Mouse (Mus musculus): ENCODE results near the gene Trio. TPM values are rescaled to one million over a fixed set of nuclear protein-coding genes. Genes with fewer than 3 reads are reported as not detected.

Trio gene
- polyA plus RNA-seq, 3 experiments from 2014 or later = 3.1 to 9.4 (median 9.0) TPM

DNA sequence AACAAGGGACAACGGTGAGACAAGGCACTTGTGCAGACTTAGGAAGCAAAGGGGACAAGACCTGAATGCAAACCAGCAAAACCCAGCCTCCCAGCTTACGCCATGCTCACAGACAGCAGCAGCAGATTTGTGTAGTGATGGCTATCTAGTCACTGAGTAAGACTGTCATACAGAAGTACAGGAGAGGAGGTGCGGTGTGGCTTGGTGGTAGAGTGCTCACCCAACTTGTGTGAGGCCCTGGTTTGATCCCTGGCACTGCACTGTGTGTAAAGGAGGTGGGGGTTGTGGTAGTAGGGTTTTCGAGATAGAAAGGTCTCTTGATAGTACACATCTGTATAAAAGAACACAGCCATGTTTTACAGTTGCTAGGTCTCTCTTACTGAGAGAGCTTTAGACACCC is 198.8 kb downstream of the Trio start:
- ATAC-seq = no peak

DNA sequence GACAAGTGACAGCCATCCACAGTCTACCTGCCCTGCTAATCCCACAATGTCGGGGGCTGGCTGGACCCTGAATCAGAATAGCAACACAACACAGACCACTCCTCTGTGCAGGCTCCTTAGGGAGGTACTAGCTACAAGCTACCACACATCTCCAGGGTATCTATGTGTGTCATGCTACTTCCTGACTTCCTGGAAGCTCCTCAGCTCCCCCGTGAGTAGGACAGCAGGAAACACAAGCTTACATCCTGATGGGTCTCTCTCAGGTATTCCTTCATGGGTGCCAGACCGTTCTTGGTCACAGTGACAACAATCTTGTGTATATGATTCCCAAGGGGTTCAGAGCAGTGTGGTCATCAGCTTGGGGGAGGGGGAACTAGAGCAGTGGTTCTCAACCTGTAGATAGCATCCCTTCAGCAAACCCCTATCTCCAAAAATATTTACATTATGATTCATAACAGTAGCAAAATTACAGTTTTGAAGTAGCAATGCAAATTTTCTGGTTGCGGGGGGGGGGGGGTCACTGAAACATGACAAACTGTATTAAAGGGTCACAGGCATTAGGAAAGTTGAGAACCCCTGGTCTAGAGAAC is 199.5 kb downstream of the Trio start:
- ATAC-seq = peak; percentile 54

DNA sequence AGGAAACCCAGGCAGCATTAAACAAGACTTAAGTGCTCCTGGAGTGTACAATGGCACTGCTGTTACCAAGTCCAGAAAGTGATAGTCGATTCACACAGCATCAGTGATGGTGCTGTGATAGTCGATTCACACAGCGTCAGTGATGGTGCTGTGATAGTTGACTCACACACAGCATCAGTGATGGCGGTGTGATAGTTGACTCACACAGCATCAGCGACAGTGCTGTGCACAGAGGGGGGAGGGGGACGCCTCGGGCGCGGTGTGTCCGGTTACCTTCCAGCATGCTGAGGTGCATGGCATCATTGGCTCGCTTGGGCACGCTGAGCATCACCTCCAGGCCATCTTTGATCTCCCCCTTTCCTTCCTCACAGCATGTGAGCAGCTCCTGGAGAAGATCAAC is 200.3 kb downstream of the Trio start:
- ATAC-seq = peak; percentile 18

DNA sequence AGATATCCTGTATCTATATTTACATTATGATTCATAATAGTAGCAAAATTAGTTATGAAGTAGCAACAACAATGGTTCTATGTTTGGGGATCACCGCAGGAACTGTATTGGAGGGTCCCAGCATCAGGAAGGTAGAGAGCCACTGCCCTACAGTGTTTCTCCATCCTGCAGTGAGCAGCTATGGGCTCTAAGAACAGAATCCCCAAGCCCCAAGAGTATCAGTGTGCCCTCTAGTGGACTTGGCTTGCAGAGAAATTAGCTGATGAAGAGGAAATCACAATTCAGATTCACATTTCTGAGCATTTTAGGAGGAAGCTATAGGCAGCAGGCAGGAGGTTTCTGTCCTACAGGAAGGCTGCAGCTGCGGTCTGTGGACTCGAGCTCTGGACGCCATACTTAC is 202.1 kb downstream of the Trio start:
- ATAC-seq = no peak

DNA sequence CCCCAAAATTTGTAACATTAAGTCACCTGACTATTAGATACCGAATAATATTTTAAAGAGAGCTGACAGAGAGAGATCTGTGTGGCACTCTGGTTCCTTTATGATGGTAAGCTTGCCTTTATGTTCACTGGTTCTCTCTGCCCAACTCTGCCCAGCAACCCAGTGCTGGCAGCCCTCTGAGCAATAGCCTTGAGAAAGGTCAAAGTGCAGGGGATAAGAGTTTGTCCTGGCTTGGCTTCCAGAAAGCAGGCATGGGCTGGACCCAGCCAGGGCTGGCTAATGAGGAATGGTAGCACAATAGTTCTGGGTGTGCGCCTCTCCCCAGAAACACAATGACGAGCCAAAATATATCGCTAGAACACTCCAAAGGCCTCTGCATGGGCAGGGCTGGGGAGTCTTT is 203.2 kb downstream of the Trio start:
- no peak for ATAC-seq

DNA sequence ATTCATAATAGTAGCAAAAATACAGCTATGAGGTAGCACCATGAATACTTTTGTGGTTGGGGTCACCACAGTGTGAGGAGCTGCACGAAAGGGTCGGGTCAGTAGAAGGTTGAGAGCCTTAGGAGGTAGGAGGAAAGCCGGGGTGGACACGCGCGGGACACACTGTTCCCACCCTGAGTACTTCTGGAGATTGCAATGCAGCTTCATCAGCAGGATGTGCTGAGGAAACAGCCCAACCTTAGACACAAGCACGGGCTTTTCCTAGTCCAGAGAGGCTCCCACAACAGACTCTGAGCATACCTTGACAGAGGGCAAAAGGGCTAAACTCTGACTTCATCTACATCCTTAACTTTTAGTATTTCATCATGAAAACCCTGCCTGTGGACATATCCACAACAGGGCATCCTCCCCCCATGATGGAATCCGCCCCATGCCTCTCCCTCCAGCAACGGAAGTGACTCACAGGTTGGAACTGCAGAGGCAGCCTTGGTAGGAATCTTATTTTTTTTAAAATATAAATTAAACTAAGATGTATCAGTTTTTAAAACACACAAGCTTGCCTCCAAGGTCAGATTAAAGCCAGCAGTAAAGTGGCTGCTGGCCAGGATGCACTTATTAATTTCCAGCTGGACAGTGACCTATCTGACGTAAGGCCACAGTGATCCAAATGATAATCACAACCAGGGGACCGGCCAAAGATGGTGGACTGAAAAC is 203.8 kb downstream of the Trio start:
- ATAC-seq = no peak

DNA sequence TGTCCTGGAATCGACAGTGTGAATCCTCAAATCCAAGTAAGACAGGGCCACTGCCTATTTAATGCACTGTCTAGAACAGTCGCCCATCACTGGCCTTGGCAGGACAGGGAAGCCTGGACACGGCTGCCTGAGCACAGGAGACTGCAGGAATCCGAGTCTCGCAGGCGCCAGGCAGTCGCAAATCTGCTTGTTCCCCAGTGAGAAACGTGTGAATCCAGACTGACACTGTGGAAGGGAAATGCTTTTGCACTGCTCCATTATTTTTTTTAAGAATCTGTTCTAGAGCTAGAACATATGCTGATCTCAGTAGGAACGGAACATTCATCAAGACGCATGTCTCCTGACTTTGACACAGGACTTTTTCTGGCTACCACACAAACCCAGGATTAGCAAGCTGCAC is 208.6 kb downstream of the Trio start:
- ATAC-seq = no peak

DNA sequence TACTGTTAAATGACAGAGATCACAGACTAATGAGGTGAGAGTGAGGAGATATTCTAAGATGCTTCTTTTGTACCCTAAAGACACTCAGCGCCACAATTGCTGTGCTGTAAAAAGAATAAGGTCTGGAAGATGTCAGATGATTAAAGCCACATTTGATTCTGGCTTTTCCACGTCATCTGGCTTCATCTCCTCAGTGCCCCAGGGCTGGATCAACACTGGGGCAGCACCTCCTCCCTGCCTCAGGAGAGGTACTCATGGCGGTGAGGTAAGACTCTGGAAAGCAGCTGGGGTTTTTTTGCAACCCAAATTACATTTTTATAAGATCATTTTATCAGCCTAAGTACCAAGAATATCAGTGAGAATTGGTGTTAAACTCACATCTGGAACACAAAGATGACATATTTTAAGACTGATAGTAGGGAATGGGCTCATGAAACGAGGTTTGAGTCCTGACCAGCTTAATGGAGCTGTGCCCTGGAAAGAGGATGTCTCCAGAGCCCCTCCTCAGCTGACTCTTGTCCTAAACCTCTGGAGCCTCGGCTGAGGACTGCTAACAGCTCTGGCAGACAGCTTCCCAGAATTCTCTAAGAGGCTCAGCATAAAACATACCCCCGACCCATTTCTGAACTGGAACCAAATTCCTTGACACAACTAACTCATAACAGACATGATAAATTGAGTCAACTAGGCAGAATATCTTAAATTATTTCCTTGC is 210.8 kb downstream of the Trio start:
- ATAC-seq = no peak

DNA sequence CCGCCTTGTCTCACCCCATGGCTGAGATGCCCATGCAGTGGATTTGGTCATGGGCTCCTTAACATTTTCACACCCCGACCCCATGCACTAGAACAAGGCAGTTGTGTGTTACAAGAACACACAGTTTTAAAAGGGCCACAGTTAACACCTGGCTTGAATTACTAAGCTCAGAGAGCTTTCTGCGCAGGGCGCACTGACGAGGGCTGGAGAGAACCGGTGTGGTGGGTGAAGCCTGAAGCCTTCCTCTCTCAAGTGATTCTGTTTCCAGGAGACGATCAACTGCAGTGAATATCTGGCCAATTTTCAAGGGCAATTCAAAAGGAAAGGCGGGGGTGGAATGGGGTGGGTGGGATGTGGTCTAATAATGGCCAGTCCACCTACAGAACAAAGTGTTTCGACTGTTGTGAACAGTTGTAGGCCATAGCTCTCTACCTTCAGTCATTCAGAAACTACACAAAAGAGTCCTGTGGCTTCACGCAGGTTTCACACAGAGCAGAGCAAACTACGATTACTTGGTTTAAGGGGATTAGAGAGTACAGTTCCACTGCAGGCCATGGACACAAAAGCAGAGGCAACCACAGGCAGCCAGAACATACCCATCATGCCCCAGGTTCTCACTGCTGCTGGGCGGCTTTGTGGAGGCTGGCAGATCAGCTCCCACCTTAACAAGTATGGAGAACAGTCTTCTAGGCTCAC is 214.7 kb downstream of the Trio start:
- no peak for ATAC-seq

DNA sequence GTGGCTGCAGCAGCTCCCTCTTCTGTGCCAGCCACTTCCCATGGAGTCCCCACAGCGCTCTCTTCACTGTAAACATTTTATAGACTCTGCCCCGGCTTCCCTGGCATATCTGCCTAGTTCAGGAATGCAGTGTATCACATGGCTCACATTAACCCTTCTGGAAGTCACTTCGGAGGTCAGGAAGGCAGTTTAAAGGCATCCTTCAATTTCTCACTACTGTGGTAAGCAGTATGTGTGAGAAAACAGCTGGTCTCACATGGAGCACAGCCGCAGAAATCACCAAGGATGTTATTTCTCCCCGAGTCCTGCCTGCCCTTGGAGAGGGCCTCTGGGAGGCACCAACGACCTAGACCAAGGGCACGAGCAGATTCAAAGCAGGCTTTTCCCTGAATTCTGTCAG is 215.4 kb downstream of the Trio start:
- ATAC-seq = no peak

DNA sequence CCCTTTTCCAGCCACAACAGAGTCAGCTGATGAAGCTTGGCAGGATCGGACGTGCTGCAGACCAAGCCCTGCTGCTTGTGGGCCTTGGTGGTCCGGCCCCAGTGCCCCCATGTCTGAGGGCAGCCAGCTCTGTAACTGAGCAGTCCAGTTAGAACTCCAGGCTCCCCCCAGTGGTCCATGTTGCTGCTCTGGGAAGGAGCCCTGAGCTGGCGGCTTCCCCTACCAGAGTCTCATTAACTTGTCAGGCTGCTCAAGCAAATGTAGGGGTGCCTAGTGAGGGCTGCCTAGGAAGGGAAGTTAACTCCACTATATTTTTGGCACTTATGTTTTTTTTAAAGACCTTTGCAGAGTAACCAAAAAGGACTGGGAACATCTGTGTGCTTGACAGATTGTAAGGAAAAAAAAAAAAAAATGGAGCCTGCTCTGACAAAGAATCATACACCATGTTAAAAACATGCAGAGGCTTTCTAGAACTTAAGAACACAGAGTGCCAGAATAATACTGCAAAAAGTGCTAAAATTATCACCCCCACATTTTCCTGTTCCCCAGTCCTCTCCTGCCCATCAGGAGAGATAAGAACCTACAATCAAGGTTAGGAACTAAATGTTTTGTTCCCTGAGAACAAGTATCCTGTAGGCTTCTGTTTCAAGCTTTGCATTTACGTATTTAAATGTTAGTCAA is 216.9 kb downstream of the Trio start:
- ATAC-seq = no peak

DNA sequence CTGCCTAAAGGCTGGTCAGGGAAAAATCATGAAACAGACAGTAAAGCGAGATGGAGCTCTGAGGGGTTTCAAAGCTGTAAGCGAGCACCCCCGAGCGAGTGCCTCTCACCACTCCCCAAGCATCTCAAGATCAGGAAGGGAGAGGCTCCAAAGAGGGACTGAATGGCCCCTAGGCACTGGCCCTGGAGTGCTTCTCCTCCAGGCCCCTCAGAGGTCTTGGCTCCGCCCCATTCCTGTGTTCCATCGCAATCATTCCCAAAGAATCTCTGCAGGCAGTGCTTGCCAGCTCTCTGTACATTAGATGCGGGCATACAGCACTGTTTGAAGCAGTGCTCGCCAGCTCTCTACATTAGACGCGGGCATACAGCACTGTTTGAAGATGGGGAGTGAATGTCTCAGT is 219.4 kb downstream of the Trio start:
- ATAC-seq = no peak

DNA sequence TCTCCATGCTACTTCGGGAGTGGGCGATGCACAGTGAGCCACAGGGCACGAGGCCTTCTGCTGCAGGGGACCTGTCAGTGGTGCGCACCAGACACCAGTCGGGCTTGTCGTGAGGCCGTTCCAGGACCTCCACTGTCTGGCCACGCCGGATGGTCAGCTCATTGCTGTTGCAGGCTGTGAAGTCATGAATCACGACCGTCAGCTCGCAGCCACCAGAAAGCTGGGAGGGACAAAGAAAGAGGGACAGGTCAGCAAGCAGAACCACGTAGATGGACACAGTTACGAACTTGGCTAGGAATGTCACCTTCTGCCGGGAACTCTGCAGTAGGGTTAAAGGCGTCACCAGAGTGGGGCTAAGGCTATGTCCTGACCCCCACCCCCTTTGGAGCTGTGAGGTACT is 220.0 kb downstream of the Trio start:
- no peak for ATAC-seq

DNA sequence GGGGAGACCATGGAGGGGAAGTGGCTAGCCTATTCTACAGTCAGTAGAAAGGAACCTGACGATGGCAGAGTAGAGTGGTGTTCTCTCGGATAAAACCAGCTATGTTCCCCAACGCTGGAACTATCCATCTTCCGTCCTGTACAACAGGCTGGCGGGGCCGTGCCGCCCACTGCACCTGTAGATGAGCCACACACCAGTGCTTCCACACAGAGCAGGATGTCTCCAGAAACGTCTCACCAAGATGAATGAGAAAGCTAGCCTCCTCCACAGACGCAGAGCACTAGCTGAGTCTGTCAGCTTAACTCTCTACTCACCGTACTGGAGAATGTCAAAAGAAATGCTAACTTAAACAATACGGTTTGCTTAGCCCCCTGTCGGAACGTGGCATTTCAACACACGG is 221.2 kb downstream of the Trio start:
- no peak for ATAC-seq

DNA sequence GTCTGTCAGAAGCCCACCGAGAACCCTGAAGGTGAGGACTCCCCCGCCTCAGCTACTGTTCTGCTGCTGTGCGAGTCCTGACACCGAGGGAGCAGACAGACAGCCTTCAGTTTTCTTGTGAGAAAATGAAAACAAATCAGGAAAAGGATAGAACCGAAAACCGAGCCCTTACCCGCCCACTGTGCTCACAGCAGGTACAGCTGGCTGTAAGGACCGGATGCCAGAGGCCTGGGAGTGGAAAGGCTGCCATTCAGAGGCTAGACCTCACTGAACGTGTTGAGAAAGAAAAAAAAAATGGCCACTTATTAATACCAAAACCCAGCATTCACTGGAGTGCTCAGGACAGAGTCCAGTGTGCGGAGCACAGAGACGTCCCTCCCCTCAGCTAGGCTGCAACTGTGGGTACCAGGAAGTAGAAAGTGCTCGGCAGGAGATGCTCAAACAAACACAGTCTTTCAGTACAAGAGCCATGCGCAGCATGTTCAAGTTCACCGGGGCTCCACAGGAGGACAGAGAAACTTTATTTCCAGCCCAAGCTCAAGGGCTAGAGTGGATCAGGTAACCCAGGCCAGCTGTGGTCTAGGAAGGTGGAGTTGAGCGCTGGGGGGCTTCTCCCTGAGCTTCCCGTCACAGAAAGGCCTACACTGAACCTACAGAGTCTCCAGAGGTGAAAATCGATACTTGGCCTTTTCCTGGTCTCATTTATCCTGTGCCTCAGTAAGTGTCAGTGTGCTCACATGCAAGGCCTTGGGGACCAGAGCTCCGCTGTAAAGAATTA is 221.9 kb downstream of the Trio start:
- peak; percentile 33 for ATAC-seq

DNA sequence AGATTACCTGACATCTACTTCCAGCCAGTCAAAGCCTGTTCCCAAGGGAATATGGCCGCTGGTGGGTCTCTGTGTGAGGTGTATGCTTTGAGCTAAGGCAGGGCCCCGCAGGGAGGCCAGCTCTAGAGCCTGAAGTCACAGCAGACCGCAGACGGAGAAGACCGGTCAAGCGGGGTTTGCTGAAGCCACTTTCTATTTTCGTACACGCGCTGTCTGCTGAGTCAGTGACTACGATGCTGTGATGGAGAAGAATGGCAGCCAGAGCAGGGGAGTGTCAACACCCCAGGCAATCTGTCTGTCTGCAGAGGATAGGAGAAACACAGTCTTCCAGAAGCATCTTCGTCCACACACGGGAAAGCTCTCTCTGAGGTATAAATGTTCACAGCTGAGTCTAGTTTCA is 223.4 kb downstream of the Trio start:
- ATAC-seq = no peak

DNA sequence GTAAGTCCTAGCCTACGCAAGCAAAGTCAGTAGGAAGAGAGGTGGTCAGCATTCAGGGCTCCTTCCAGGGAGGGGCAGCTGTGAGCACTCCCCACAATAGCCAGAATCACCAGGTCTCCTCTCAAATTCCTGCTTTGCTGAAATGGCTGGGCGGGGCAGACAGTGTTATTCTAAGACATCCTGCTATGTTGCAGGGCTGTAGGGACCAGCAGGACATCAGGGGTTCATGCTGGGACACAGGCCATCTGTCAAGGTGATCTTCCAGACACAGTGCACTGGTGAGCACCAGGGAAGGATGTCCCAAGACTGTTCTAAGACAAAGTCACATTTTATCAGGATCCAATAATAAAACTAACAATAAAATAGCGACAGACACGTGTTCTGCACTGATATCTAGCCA is 224.5 kb downstream of the Trio start:
- no peak for ATAC-seq

DNA sequence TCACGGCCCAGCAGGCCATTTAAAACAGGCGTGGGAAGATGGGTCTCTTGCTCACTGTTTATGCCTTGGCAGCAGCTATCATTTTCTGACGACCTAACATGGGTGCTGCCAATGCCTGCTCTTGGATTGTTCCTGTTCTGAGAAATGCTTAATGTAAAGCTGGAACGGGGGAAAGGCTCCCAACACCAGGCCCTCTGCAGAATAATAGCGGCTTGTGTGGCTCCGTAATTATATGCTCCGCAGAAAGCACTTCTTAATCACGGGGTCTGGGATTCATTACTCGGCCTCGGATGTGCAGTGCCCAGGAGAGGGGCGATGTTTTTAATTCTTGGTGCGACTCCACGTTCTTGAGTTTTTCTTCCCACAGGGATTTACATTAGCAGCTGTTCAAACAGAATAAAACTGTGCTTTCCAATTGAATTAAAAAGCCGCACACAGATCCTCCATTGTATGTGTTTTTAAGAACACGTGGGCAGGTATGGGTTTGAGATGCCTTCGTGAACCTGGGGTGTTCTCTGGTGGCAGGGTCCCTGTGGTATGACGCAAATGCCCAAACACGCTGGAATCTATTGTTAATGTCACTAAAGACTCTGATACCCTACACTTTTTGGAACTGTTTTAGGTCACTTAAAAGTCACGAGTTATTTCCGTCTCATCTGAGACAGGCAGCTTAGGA is 228.0 kb downstream of the Trio start:
- no peak for ATAC-seq

DNA sequence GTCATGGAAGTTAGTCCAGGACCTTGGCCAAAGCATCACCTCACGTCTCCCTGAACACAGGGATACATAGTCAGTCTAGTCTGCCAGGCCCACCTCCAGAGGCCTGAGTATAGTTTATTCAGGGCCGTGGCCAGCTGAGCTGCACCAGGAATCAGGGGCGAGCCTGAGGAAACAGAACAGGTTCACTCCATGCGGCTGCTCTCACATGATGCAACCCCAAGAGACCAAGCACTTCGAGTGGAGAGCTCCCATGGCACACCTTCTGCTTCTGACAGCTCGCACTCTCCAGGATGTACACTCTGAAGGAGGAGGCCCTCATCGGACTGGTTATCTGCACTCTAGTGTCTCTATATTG is 228.8 kb downstream of the Trio start:
- peak; percentile 4 for ATAC-seq

DNA sequence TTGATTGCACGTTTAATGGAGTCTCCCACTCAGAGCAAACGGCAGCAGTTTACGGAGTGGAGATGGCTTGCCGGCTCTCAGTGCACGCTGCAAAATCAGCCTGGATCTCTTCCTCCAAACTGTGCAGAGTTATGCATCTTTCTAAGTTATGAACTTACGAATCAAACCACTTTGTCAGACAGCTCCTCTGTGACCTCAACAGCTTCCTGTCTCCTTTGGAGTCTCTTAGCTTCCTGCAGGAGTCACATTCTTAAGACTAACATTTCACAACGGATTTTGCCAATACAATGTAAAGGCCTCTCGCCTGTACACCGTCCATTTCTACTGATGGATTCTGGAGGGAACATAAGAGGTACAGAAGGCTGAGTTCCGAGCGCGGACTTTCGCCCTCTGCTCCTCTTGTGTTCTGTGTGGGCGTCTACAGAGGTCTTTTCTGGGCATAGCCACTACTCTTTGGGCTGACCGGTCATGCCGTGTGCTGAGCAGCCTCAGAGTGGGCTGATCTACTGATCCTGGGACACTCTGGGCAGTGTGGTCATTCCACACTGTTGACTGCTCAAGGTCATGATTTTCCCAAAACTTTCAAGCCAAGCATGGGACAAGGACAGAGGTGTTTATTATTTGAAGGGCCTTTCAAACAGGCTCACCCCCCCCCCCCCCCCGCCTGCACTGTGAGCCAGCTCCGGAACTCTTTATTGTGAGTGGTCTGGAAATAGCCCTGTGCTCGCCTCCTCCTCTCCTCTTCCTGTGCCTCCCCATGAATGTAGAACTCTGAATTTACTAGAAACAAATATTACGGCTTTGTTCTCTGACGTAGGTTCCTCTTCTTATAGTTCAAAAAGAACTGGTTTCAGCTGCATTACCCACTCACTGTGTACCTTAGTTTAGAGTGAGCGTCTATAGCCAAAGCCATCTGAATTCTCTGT is 229.4 kb downstream of the Trio start:
- peak; percentile 70 for ATAC-seq

DNA sequence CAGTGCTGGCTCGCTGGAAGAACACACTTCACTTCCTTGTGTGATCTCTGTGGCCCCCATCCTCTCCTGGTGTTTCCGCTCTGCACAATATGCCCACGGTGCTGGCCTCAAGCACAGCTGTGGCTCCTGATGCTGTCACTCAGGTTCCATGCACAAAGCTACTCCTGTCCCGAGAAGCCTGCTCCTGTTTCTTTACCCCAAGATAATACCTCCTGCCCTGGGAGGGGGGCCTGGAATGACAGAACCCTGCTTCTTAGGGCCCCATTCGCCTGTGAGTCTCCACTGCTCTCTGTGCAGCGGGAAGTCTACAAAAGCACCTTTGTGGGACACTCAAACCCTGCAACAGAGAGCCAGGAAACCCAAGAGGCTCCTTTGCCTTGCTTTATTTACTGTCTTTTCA is 232.4 kb downstream of the Trio start:
- ATAC-seq = no peak
